In the genomic region with DNA sequence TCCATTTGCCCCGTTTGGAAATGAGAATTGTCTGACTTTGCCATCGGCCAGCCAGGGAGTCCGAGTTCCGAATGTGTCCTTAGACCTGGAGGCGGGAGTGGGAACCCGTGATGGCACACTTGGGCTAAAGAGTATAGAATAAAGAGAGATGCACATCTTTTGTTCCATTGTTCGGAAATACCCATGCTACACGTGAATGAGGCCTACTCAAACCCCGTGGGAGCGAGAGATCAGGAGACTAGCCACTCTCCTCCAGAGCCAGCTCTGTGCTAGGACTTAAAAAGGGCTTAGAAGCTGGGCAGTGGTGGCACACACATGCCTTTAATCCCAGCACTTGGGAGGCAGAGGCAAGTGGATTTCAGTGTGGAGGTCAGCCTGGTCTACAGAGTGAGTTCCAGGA, we compare ENCODE assay signal across 8 mouse cellular contexts. TPM values are rescaled to one million over a fixed set of nuclear protein-coding genes. Genes with fewer than 3 reads are reported as not detected.
DNase-seq lines count a peak whose midpoint lies in the region; ATAC-seq and TF ChIP-seq lines count a peak whose summit lies in the region.

No protein-coding gene starts in this region.

- TF ChIP-seq POLR2A in heart, adult 2 months (IDR thresholded peaks at IDR 0.05; ENCODE audit: insufficient read depth, low read depth, low read length), result no peak

- peaks cover 18% of the 10 kb centered on the region; the same call in 1 of the 2 replicates for H3K36me3 ChIP-seq in heart, adult 2 months (ENCODE audit: control insufficient read depth, insufficient read depth, low read length)
- peaks cover 86% of the 10 kb centered on the region for H3K36me3 ChIP-seq in liver, embryonic 13.5 days
- peaks cover 23% of the 10 kb centered on the region for H3K36me3 ChIP-seq in embryonic facial prominence, embryonic 15.5 days
- peaks cover 62% of the 10 kb centered on the region for H3K36me3 ChIP-seq in neural tube, embryonic 14.5 days (ENCODE audit: control insufficient read depth, insufficient read depth, low read length)

- peak in 1 of 2 experiments; percentile 39 for DNase-seq in heart, adult 2 months
- no peak for DNase-seq in heart, adult 8-10 months (ENCODE audit: low spot score)
- DNase-seq in liver, embryonic 13.5 days, result no peak
- no peak for DNase-seq in liver
- no peak for DNase-seq in spleen, postnatal 4 days (ENCODE audit: low spot score in 2 of 2)

- H3K27me3 ChIP-seq in heart, adult 2 months (ENCODE audit: control insufficient read depth, insufficient read depth, low read length), result no peaks in the 10 kb centered on the region
- no peaks in the 10 kb centered on the region for H3K27me3 ChIP-seq in liver, embryonic 13.5 days
- H3K27me3 ChIP-seq in embryonic facial prominence, embryonic 15.5 days, result no peaks in the 10 kb centered on the region
- H3K27me3 ChIP-seq in neural tube, embryonic 14.5 days (ENCODE audit: control insufficient read depth, insufficient read depth, low read length), result no peaks in the 10 kb centered on the region

- peak overlapping the region; percentile 1; the same call in 1 of the 2 replicates for H3K9ac ChIP-seq in heart, adult 2 months (ENCODE audit: low read depth, low read length)
- 0 out of 2 replicates have a peak overlapping the region, but pooled peaks have one; percentile 15 for H3K9ac ChIP-seq in liver, embryonic 13.5 days
- H3K9ac ChIP-seq in embryonic facial prominence, embryonic 15.5 days, result no peak overlapping the region
- no peak overlapping the region for H3K9ac ChIP-seq in neural tube, embryonic 14.5 days (replicated peaks; ENCODE audit: low read depth, low read length)

- H3K27ac ChIP-seq in heart, adult 2 months, result peak overlapping the region; percentile 99
- peak overlapping the region; percentile 69 for H3K27ac ChIP-seq in liver, embryonic 13.5 days
- peak overlapping the region; percentile 93 for H3K27ac ChIP-seq in embryonic facial prominence, embryonic 15.5 days (replicated peaks)
- peak overlapping the region; percentile 48; the same call in 1 of the 2 replicates for H3K27ac ChIP-seq in neural tube, embryonic 14.5 days (ENCODE audit: low read depth, low read length)

- TF ChIP-seq EP300 in heart, adult 2 months (IDR thresholded peaks at IDR 0.05; ENCODE audit: insufficient read depth, low read depth, low read length), result no peak

- H3K9me3 ChIP-seq in liver, embryonic 13.5 days (replicated peaks), result no peaks in the 10 kb centered on the region
- H3K9me3 ChIP-seq in embryonic facial prominence, embryonic 15.5 days (replicated peaks), result no peaks in the 10 kb centered on the region
- H3K9me3 ChIP-seq in neural tube, embryonic 14.5 days (ENCODE audit: control insufficient read depth, low read length), result no peaks in the 10 kb centered on the region

- no peak for ATAC-seq in liver, embryonic 13.5 days (ENCODE audit: low read depth)
- ATAC-seq in embryonic facial prominence, embryonic 15.5 days (ENCODE audit: insufficient number of reproducible peaks, low FRiP score, low TSS enrichment, low read depth), result no peak
- no peak for ATAC-seq in neural tube, embryonic 14.5 days (ENCODE audit: low read depth)
- no peak for ATAC-seq in frontal cortex, adult (ENCODE audit: low TSS enrichment)

- TF ChIP-seq CTCF in heart, adult 2 months (IDR thresholded peaks at IDR 0.05), result no peak

- H3K79me2 ChIP-seq in heart, adult 2 months (replicated peaks; ENCODE audit: control insufficient read depth, insufficient read depth, low read length), result no peaks in the 10 kb centered on the region

- WGBS in heart, adult 2 months, result 65% methylated on average over 10 of the region's 10 CpGs
- WGBS in liver, embryonic 13.5 days (ENCODE audit: insufficient replicate concordance), result 91% methylated on average over 10 of the region's 10 CpGs
- 84% methylated on average over 10 of the region's 10 CpGs for WGBS in embryonic facial prominence, embryonic 15.5 days
- WGBS in neural tube, embryonic 14.5 days, result 74% methylated on average over 10 of the region's 10 CpGs

- H3K4me2 ChIP-seq in liver, embryonic 13.5 days, result no peak overlapping the region
- H3K4me2 ChIP-seq in embryonic facial prominence, embryonic 15.5 days (replicated peaks), result no peak overlapping the region
- no peak overlapping the region for H3K4me2 ChIP-seq in neural tube, embryonic 14.5 days (ENCODE audit: low read depth, low read length)

- H3K4me1 ChIP-seq in heart, adult 2 months (ENCODE audit: control insufficient read depth, insufficient read depth, low read length), result peaks cover 50% of the 10 kb centered on the region
- H3K4me1 ChIP-seq in liver, embryonic 13.5 days (replicated peaks), result peaks cover 87% of the 10 kb centered on the region
- peaks cover 74% of the 10 kb centered on the region for H3K4me1 ChIP-seq in embryonic facial prominence, embryonic 15.5 days
- H3K4me1 ChIP-seq in neural tube, embryonic 14.5 days (ENCODE audit: control insufficient read depth, insufficient read depth, low read length), result no peaks in the 10 kb centered on the region

- intact Hi-C loops in heart, adult 2 months (cut with DNase I), result loop anchor here (2.0 kb wide), 1 partner anchor 167 kb away; no protein-coding TSS in a partner anchor

- H3K4me3 ChIP-seq in heart, adult 2 months, result no peak overlapping the region
- no peak overlapping the region for H3K4me3 ChIP-seq in liver, embryonic 13.5 days (replicated peaks)
- H3K4me3 ChIP-seq in embryonic facial prominence, embryonic 15.5 days (replicated peaks), result no peak overlapping the region
- no peak overlapping the region for H3K4me3 ChIP-seq in neural tube, embryonic 14.5 days (ENCODE audit: low read depth, low read length)

RNA-seq across cellular contexts. Expression of gene Naglu, which starts 10.3 kb away (rescaled TPM):
- total RNA-seq in heart, adult 2 months (2021), result 1 to 10 TPM; 7.4 to 8.3 TPM
- 11.0 and 14.3 TPM in 2 replicates for polyA plus RNA-seq in heart, adult 2 months (2012; rRNA removed)
- 10 to 100 TPM in 1 of 4 experiments, 1 to 10 TPM in 3; 7.3 to 10.1 (median 7.8) TPM for total RNA-seq in heart, adult 8-10 months (2022)
- 6.0 TPM in 2 replicates for polyA plus RNA-seq in liver, embryonic 13.5 days (2015; fragmentation: Nextera tagmentation; extraction: Ambion mirVana)
- polyA plus RNA-seq in embryonic facial prominence, embryonic 15.5 days (2015; fragmentation: Nextera tagmentation; extraction: Ambion mirVana), result 15.1 and 16.6 TPM in 2 replicates
- polyA plus RNA-seq in neural tube, embryonic 14.5 days (2014; fragmentation: Nextera tagmentation; extraction: Ambion mirVana), result 7.0 and 9.8 TPM in 2 replicates

RNA-seq across cellular contexts. Expression of gene Hsd17b1, which starts 18.7 kb away (rescaled TPM):
- total RNA-seq in heart, adult 2 months (2021), result under 1 TPM; 0.47 to 0.70 TPM
- polyA plus RNA-seq in heart, adult 2 months (2012; rRNA removed), result 0.32 and 0.55 TPM in 2 replicates
- 1 to 10 TPM in 1 of 4 experiments, under 1 TPM in 3; 0.22 to 1.5 (median 0.52) TPM for total RNA-seq in heart, adult 8-10 months (2022)
- polyA plus RNA-seq in liver, embryonic 13.5 days (2015; fragmentation: Nextera tagmentation; extraction: Ambion mirVana), result 0.14 and 0.24 TPM in 2 replicates
- 0.24 and 0.25 TPM in 2 replicates for polyA plus RNA-seq in embryonic facial prominence, embryonic 15.5 days (2015; fragmentation: Nextera tagmentation; extraction: Ambion mirVana)
- polyA plus RNA-seq in neural tube, embryonic 14.5 days (2014; fragmentation: Nextera tagmentation; extraction: Ambion mirVana), result 0.35 TPM in 1 of 2 replicates, not detected in the other

RNA-seq across cellular contexts. Expression of gene Coasy, which starts 22.9 kb away (rescaled TPM):
- 10 to 100 TPM; 15.8 to 17.5 TPM for total RNA-seq in heart, adult 2 months (2021)
- 22.1 and 24.6 TPM in 2 replicates for polyA plus RNA-seq in heart, adult 2 months (2012; rRNA removed)
- 10 to 100 TPM; 14.5 to 21.0 (median 17.6) TPM for total RNA-seq in heart, adult 8-10 months (2022)
- polyA plus RNA-seq in liver, embryonic 13.5 days (2015; fragmentation: Nextera tagmentation; extraction: Ambion mirVana), result 23.0 and 23.2 TPM in 2 replicates
- 43.2 and 44.9 TPM in 2 replicates for polyA plus RNA-seq in embryonic facial prominence, embryonic 15.5 days (2015; fragmentation: Nextera tagmentation; extraction: Ambion mirVana)
- 38.3 and 39.2 TPM in 2 replicates for polyA plus RNA-seq in neural tube, embryonic 14.5 days (2014; fragmentation: Nextera tagmentation; extraction: Ambion mirVana)

RNA-seq across cellular contexts. Expression of gene Mlx, which starts 27.6 kb away (rescaled TPM):
- total RNA-seq in heart, adult 2 months (2021), result 10 to 100 TPM; 18.1 to 21.3 TPM
- 23.0 and 45.2 TPM in 2 replicates for polyA plus RNA-seq in heart, adult 2 months (2012; rRNA removed)
- 10 to 100 TPM; 15.5 to 24.4 (median 20.0) TPM for total RNA-seq in heart, adult 8-10 months (2022)
- 32.5 and 34.4 TPM in 2 replicates for polyA plus RNA-seq in liver, embryonic 13.5 days (2015; fragmentation: Nextera tagmentation; extraction: Ambion mirVana)
- 50.3 and 52.0 TPM in 2 replicates for polyA plus RNA-seq in embryonic facial prominence, embryonic 15.5 days (2015; fragmentation: Nextera tagmentation; extraction: Ambion mirVana)
- polyA plus RNA-seq in neural tube, embryonic 14.5 days (2014; fragmentation: Nextera tagmentation; extraction: Ambion mirVana), result 84.6 and 95.7 TPM in 2 replicates

RNA-seq across cellular contexts. Expression of gene Psmc3ip, which starts 35.8 kb away (rescaled TPM):
- 1 to 10 TPM; 1.6 to 2.7 TPM for total RNA-seq in heart, adult 2 months (2021)
- 1.1 and 1.3 TPM in 2 replicates for polyA plus RNA-seq in heart, adult 2 months (2012; rRNA removed)
- total RNA-seq in heart, adult 8-10 months (2022), result 1 to 10 TPM; 2.3 to 3.1 (median 2.8) TPM
- 26.4 and 27.1 TPM in 2 replicates for polyA plus RNA-seq in liver, embryonic 13.5 days (2015; fragmentation: Nextera tagmentation; extraction: Ambion mirVana)
- 32.0 and 33.6 TPM in 2 replicates for polyA plus RNA-seq in embryonic facial prominence, embryonic 15.5 days (2015; fragmentation: Nextera tagmentation; extraction: Ambion mirVana)
- 17.0 and 19.0 TPM in 2 replicates for polyA plus RNA-seq in neural tube, embryonic 14.5 days (2014; fragmentation: Nextera tagmentation; extraction: Ambion mirVana)

Comparison
In these comparisons a context has a peak if more than half of its experiments do, and no peak if none do; other contexts are left out.
1. H3K27ac ChIP-seq: peak in every context shown above with its lines; median percentile 99 in heart, adult 2 months; 93 in embryonic facial prominence, embryonic 15.5 days; 69 in liver, embryonic 13.5 days; 48 in neural tube, embryonic 14.5 days.
2. H3K9ac ChIP-seq: peak in heart, adult 2 months (single experiment) and liver, embryonic 13.5 days (single experiment); none in embryonic facial prominence, embryonic 15.5 days (single experiment) and neural tube, embryonic 14.5 days (single experiment).